Comparison of ENCODE assay signal across 10 mouse cellular contexts in genomic region chr1:172616537-172617300, GRCm38 (mm10). TPM values are rescaled to one million over a fixed set of nuclear protein-coding genes. Genes with fewer than 3 reads are reported as not detected.
DNase-seq lines count a peak whose midpoint lies in the region; ATAC-seq and TF ChIP-seq lines count a peak whose summit lies in the region.
"Had no signal": no experiment of that assay in that cellular context is flagged by ENCODE, and none has a peak within 500 bp of the region (broad histone marks: within the 10 kb centered on the region; RNA-seq: fewer than 3 reads in every experiment).

No protein-coding gene starts in this region.

- no peak for DNase-seq in heart, adult 2 months
- peak; percentile 76 for DNase-seq in brain, embryonic 14.5 days (ENCODE audit: low read depth)
- DNase-seq in left cerebral cortex, postnatal 36 days (ENCODE audit: low spot score in 2 of 2) = peak; percentile 22 to 26
- DNase-seq in retina, postnatal 1 day = peak; percentile 68
- DNase-seq in thymus, postnatal 0 days (ENCODE audit: low spot score) = no peak
- no peak for DNase-seq in testis, postnatal 14 days (ENCODE audit: low spot score)

- no peak overlapping the region for H3K27ac ChIP-seq in heart, embryonic 14.5 days (replicated peaks in 1 of 2; ENCODE audit: control insufficient read depth in 1 of 2, insufficient read depth in 1 of 2, low read depth in 2 of 2, low read length in 2 of 2)
- H3K27ac ChIP-seq in heart, adult 2 months = no peak overlapping the region
- no peak overlapping the region for H3K27ac ChIP-seq in forebrain, embryonic 13.5 days

- H3K36me3 ChIP-seq in heart, embryonic 14.5 days (ENCODE audit: control insufficient read depth, insufficient read depth, low read length) = no peaks in the 10 kb centered on the region
- H3K36me3 ChIP-seq in heart, adult 2 months (ENCODE audit: control insufficient read depth, insufficient read depth, low read length) = no peaks in the 10 kb centered on the region
- no peaks in the 10 kb centered on the region for H3K36me3 ChIP-seq in forebrain, embryonic 13.5 days (ENCODE audit: poor library complexity, severe bottlenecking)

- H3K9me3 ChIP-seq in heart, embryonic 14.5 days (ENCODE audit: control insufficient read depth, low read length) = no peaks in the 10 kb centered on the region
- H3K9me3 ChIP-seq in forebrain, embryonic 13.5 days (replicated peaks) = no peaks in the 10 kb centered on the region

- intact Hi-C loops in heart, adult 2 months (cut with DNase I) = loop anchor here (5.0 kb wide), 1 partner anchor 134 kb away; the partner anchor contains the start of gene Igsf9
- intact Hi-C loops in left cerebral cortex, postnatal 36 days (cut with DNase I) = loop anchor here (5.0 kb wide), 2 partner anchors 54 to 204 kb away; no protein-coding TSS in a partner anchor

- ATAC-seq in heart, embryonic 14.5 days (ENCODE audit: insufficient number of reproducible peaks, insufficient read depth, low FRiP score, low read depth) = no peak
- ATAC-seq in forebrain, embryonic 13.5 days = peak; percentile 81

- H3K9ac ChIP-seq in heart, embryonic 14.5 days (ENCODE audit: low read length) = peak overlapping the region; percentile 58
- H3K9ac ChIP-seq in heart, adult 2 months (ENCODE audit: low read depth, low read length) = no peak overlapping the region
- H3K9ac ChIP-seq in forebrain, embryonic 13.5 days = peak overlapping the region; percentile 53

- TF ChIP-seq EP300 in heart, adult 2 months (IDR thresholded peaks at IDR 0.05; ENCODE audit: insufficient read depth, low read depth, low read length) = no peak

- H3K4me3 ChIP-seq in heart, embryonic 14.5 days (ENCODE audit: control insufficient read depth in 1 of 2, insufficient read depth in 1 of 2, low read depth in 1 of 2, low read length in 2 of 2) = peak overlapping the region; percentile 26 to 31
- no peak overlapping the region for H3K4me3 ChIP-seq in heart, adult 2 months
- H3K4me3 ChIP-seq in forebrain, embryonic 13.5 days = peak overlapping the region; percentile 34
- H3K4me3 ChIP-seq: myocyte had no signal

- no peak for TF ChIP-seq CTCF in heart, adult 2 months (IDR thresholded peaks at IDR 0.05)
- TF ChIP-seq CTCF in brain, embryonic 14.5 days (IDR thresholded peaks at IDR 0.05; ENCODE audit: borderline replicate concordance, extremely low read depth, insufficient read depth, insufficient read length) = no peak

- H3K4me2 ChIP-seq in heart, embryonic 14.5 days (ENCODE audit: low read length) = peak overlapping the region; percentile 63
- peak overlapping the region; percentile 64 for H3K4me2 ChIP-seq in forebrain, embryonic 13.5 days

- TF ChIP-seq POLR2A in heart, adult 2 months (IDR thresholded peaks at IDR 0.05; ENCODE audit: insufficient read depth, low read depth, low read length) = no peak
- no peak for TF ChIP-seq POLR2A in brain, embryonic 14.5 days (IDR thresholded peaks at IDR 0.05; ENCODE audit: borderline replicate concordance, extremely low read depth, insufficient read depth, insufficient read length, poor library complexity, severe bottlenecking)

- WGBS in heart, embryonic 14.5 days = 14% methylated on average over 22 of the region's 22 CpGs
- 19% methylated on average over 22 of the region's 22 CpGs for WGBS in heart, adult 2 months
- 8% methylated on average over 22 of the region's 22 CpGs for WGBS in forebrain, embryonic 13.5 days

- H3K79me2 ChIP-seq in heart, adult 2 months (replicated peaks; ENCODE audit: control insufficient read depth, insufficient read depth, low read length) = no peaks in the 10 kb centered on the region

- peaks cover 0 to 2% of the 10 kb centered on the region in 2 experiments; a peak in 1 of 4 replicates for H3K4me1 ChIP-seq in heart, embryonic 14.5 days (ENCODE audit: control insufficient read depth in 2 of 2, insufficient read depth in 2 of 2, low read length in 2 of 2)
- H3K4me1 ChIP-seq in heart, adult 2 months (ENCODE audit: control insufficient read depth, insufficient read depth, low read length) = no peaks in the 10 kb centered on the region
- H3K4me1 ChIP-seq in forebrain, embryonic 13.5 days = peaks cover 15% of the 10 kb centered on the region

- H3K27me3 ChIP-seq in heart, embryonic 14.5 days (ENCODE audit: control insufficient read depth, insufficient read depth, low read length) = no peaks in the 10 kb centered on the region
- no peaks in the 10 kb centered on the region for H3K27me3 ChIP-seq in heart, adult 2 months (ENCODE audit: control insufficient read depth, insufficient read depth, low read length)
- H3K27me3 ChIP-seq in forebrain, embryonic 13.5 days = no peaks in the 10 kb centered on the region

RNA-seq across cellular contexts. Expression of gene Fcrl6, which starts 14.4 kb away (rescaled TPM):
- not detected in 2 replicates for polyA plus RNA-seq in heart, embryonic 14.5 days (2014; fragmentation: Nextera tagmentation; extraction: Ambion mirVana)
- not detected for total RNA-seq in heart, adult 2 months (2021)
- polyA plus RNA-seq in heart, adult 2 months (2012; rRNA removed) = not detected in 2 replicates
- 0.12 and 0.21 TPM in 2 replicates for polyA plus RNA-seq in brain, embryonic 14.5 days (2012; rRNA removed)
- polyA plus RNA-seq in forebrain, embryonic 13.5 days (2015; fragmentation: Nextera tagmentation; extraction: Ambion mirVana) = not detected in 2 replicates
- total RNA-seq in left cerebral cortex, postnatal 36 days (2021) = not detected
- polyA plus RNA-seq in thymus, postnatal 0 days (2015; fragmentation: Nextera tagmentation; extraction: Ambion mirVana) = 0.16 TPM in 1 of 2 replicates, not detected in the other
- total RNA-seq: MEL had no signal
- polyA plus RNA-seq: myocyte had no signal

RNA-seq across cellular contexts. Expression of gene Dusp23, which starts 16.0 kb away (rescaled TPM):
- polyA plus RNA-seq in heart, embryonic 14.5 days (2014; fragmentation: Nextera tagmentation; extraction: Ambion mirVana) = 13.6 and 13.7 TPM in 2 replicates
- total RNA-seq in heart, adult 2 months (2021) = 10 to 100 TPM; 10.1 to 12.3 TPM
- polyA plus RNA-seq in heart, adult 2 months (2012; rRNA removed) = 22.0 and 38.1 TPM in 2 replicates
- 8.0 and 9.0 TPM in 2 replicates for polyA plus RNA-seq in brain, embryonic 14.5 days (2012; rRNA removed)
- 4.8 and 6.1 TPM in 2 replicates for polyA plus RNA-seq in forebrain, embryonic 13.5 days (2015; fragmentation: Nextera tagmentation; extraction: Ambion mirVana)
- total RNA-seq in left cerebral cortex, postnatal 36 days (2021) = 1 to 10 TPM; 5.2 to 7.3 TPM
- polyA plus RNA-seq in thymus, postnatal 0 days (2015; fragmentation: Nextera tagmentation; extraction: Ambion mirVana) = 9.9 and 10.7 TPM in 2 replicates

RNA-seq across cellular contexts. Expression of gene Slamf8, which starts 26.4 kb away (rescaled TPM):
- 0.12 TPM in 1 of 2 replicates, not detected in the other for polyA plus RNA-seq in heart, embryonic 14.5 days (2014; fragmentation: Nextera tagmentation; extraction: Ambion mirVana)
- under 1 TPM; 0.30 to 0.34 TPM for total RNA-seq in heart, adult 2 months (2021)
- polyA plus RNA-seq in heart, adult 2 months (2012; rRNA removed) = 0.97 and 1.3 TPM in 2 replicates
- 0.06 and 0.08 TPM in 2 replicates for polyA plus RNA-seq in brain, embryonic 14.5 days (2012; rRNA removed)
- polyA plus RNA-seq in forebrain, embryonic 13.5 days (2015; fragmentation: Nextera tagmentation; extraction: Ambion mirVana) = not detected in 2 replicates
- total RNA-seq in left cerebral cortex, postnatal 36 days (2021) = not detected
- polyA plus RNA-seq in thymus, postnatal 0 days (2015; fragmentation: Nextera tagmentation; extraction: Ambion mirVana) = 1.9 and 2.0 TPM in 2 replicates
- total RNA-seq: MEL had no signal
- polyA plus RNA-seq: myocyte had no signal

Comparison
In these comparisons a context has a peak if more than half of its experiments do, and no peak if none do; other contexts are left out.
1. DNase-seq: peak in brain, embryonic 14.5 days (single experiment), left cerebral cortex, postnatal 36 days (2 of 2) and retina, postnatal 1 day (single experiment); none in heart, adult 2 months (0 of 2), thymus, postnatal 0 days (single experiment) and testis, postnatal 14 days (single experiment).